Mouse (Mus musculus) hindbrain, embryonic 15.5 days (tissue): ENCODE measurements at regions not wholly inside any gene's neighbourhood (a gene's known extent, or its start where the extent isn't known, plus 50 kb on each side); places are given as distances from the start of the nearest gene placed in this dataset.

Source experiments
- ATAC-seq: fragments of 200-750 bp; cut with Nextera tagmentation; 2 replicates; pipeline ENCODE4 v1.8.0; 2017; ENCODE audit warnings: low read depth, moderate number of reproducible peaks, moderate TSS enrichment; ENCODE audit not compliant: low FRiP score
- H3K27ac ChIP-seq: fragments of 300-500 bp; sonication (generic); replicated peaks from 2 replicates; pipeline ENCODE4 v1.5.1; 2015; ENCODE audit warnings: mild to moderate bottlenecking, inconsistent platforms
- H3K27me3 ChIP-seq: fragments of 300-500 bp; sonication (generic); 2 replicates; pipeline ENCODE4 v1.6.1; 2015; ENCODE audit warnings: control low read depth, inconsistent platforms
- H3K36me3 ChIP-seq: fragments of 300-500 bp; sonication (generic); 2 replicates; pipeline ENCODE4 v1.6.1; 2015; ENCODE audit warnings: control low read depth, inconsistent platforms
- H3K4me1 ChIP-seq: fragments of 300-500 bp; sonication (generic); replicated peaks from 2 replicates; pipeline ENCODE4 v1.6.1; 2015; ENCODE audit warnings: control low read depth, inconsistent platforms
- H3K4me2 ChIP-seq: fragments of 300-500 bp; sonication (generic); 2 replicates; pipeline ENCODE4 v1.6.1; 2015; ENCODE audit warnings: moderate library complexity, mild to moderate bottlenecking, inconsistent platforms
- H3K4me3 ChIP-seq: fragments of 300-500 bp; sonication (generic); 2 replicates; pipeline ENCODE4 v1.5.1; 2015; ENCODE audit warnings: mild to moderate bottlenecking, inconsistent platforms
- H3K9ac ChIP-seq: fragments of 300-500 bp; sonication (generic); 2 replicates; pipeline ENCODE4 v1.6.1; 2015; ENCODE audit warnings: inconsistent platforms
- H3K9me3 ChIP-seq: fragments of 300-500 bp; sonication (generic); 2 replicates; pipeline ENCODE4 v1.6.1; 2016; ENCODE audit warnings: control low read depth, inconsistent platforms
- WGBS: fragments of 180-500 bp; shearing (Covaris S2); methylation state at CpG from one replicate; pipeline ENCODE4 v1.1.7; 2015; 5-methylcytosine and 5-hydroxymethylcytosine counted together

- H3K4me2 ChIP-seq = no peak overlapping the region
- H3K4me3 ChIP-seq = no peak overlapping the region
- H3K9me3 ChIP-seq = no peaks in the 10 kb centered on the region
- H3K36me3 ChIP-seq = no peaks in the 10 kb centered on the region
- H3K4me1 ChIP-seq = peaks cover 15% of the 10 kb centered on the region
- no peak for ATAC-seq
- H3K27me3 ChIP-seq = no peaks in the 10 kb centered on the region
- H3K9ac ChIP-seq = no peak overlapping the region
- H3K27ac ChIP-seq = no peak overlapping the region
- 85% methylated on average over 6 of the region's 6 CpGs for WGBS
Measured at GRCm38 (mm10) chr14:76798488-76798887, 238.1 kb upstream of the Ccdc122 start.

GRCm38 (mm10) chr14:76797518-76797917 is 239.1 kb upstream of the Ccdc122 start:
- no peaks in the 10 kb centered on the region for H3K27me3 ChIP-seq
- 87% methylated on average over 6 of the region's 6 CpGs for WGBS
- no peaks in the 10 kb centered on the region for H3K36me3 ChIP-seq
- H3K9ac ChIP-seq = no peak overlapping the region
- no peak overlapping the region for H3K27ac ChIP-seq
- no peak overlapping the region for H3K4me2 ChIP-seq
- peaks cover 17% of the 10 kb centered on the region for H3K4me1 ChIP-seq
- no peak for ATAC-seq
- H3K4me3 ChIP-seq = no peak overlapping the region
- H3K9me3 ChIP-seq = no peaks in the 10 kb centered on the region

DNA sequence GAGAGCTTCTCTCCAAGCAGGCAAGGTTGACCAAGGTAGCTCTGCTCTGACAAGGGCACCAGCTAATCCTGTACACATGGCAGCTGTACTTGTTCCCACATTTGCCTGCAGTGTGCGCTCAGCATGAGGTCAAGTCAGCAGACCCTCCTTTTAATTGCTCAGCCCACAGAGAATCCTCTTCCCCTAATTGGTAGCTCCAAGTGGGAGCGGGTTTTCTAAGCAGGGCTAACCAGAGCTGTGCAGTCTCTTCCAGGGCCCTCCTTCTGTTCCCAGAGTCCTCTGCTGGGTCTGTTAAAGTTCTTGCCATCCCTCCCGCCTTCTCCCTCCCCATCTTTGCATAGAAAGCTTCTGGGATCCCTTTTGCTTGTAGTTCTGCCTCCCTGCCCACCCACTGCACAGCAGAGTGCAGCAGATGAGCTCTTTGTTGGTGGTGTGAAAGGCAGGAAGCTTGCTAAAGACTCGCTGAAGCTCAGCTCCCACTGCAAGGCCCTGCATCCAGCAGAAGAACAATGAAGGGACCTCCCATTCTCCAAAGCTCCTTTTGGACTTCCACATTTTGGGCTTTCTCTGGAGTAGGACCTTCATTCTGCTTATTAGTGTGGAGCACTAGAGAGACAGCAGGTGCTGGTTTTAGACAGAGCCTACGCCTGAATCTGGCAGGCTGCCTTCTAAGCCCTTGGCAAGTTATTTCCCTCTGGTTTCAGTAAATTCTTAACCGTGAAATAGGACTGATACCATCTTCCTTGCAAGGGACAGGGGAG is 235.3 kb upstream of the Serp2 start:
- Histone ChIP-seq H3K27me3 (no peaks in the 10 kb centered on the region), H3K27ac (peak overlapping the region; percentile 65), H3K4me3 (no peak overlapping the region), H3K4me2 (no peak overlapping the region), H3K4me1 (peaks cover 25% of the 10 kb centered on the region), H3K36me3 (no peaks in the 10 kb centered on the region), H3K9ac (no peak overlapping the region), H3K9me3 (no peaks in the 10 kb centered on the region)
- WGBS = 20% methylated on average over 6 of the region's 6 CpGs
- ATAC-seq = peak; percentile 77

DNA sequence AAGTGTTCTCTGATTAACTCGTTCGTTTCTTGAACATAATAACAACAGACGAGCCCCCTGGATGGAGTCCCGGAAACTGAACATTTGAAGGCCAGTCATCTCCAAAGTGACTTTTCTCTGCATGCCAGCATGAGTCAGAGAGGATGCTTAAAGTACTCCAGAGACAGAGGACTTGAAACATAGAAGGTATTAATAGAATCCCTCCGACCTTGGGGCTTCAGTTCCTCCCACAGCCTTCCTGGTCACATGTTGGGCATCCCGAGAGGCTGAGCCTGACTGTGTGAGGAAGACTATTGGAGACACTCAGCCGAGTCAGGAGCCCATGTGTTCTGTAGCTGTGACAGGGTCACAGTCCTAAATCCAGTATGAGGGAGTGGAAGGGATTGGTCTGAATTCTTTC is 232.7 kb upstream of the Serp2 start:
- Histone ChIP-seq H3K9me3 (no peaks in the 10 kb centered on the region), H3K9ac (no peak overlapping the region), H3K36me3 (no peaks in the 10 kb centered on the region), H3K4me3 (no peak overlapping the region), H3K27me3 (no peaks in the 10 kb centered on the region), H3K4me1 (peaks cover 16% of the 10 kb centered on the region), H3K27ac (no peak overlapping the region), H3K4me2 (no peak overlapping the region)
- WGBS = 63% methylated on average over 7 of the region's 7 CpGs
- no peak for ATAC-seq

GRCm38 (mm10) chr14:76787601-76788000 is 230.9 kb upstream of the Serp2 start:
- Histone ChIP-seq H3K27ac (no peak overlapping the region), H3K9me3 (no peaks in the 10 kb centered on the region), H3K36me3 (no peaks in the 10 kb centered on the region), H3K4me2 (no peak overlapping the region), H3K4me1 (peaks cover 14% of the 10 kb centered on the region), H3K4me3 (no peak overlapping the region), H3K27me3 (no peaks in the 10 kb centered on the region), H3K9ac (no peak overlapping the region)
- 93% methylated on average over 6 of the region's 6 CpGs for WGBS
- no peak for ATAC-seq

- H3K4me2 ChIP-seq = no peak overlapping the region
- H3K4me3 ChIP-seq = no peak overlapping the region
- H3K9me3 ChIP-seq = no peaks in the 10 kb centered on the region
- H3K9ac ChIP-seq = no peak overlapping the region
- WGBS = 89% methylated on average over 4 of the region's 4 CpGs
- H3K27me3 ChIP-seq = no peaks in the 10 kb centered on the region
- H3K27ac ChIP-seq = no peak overlapping the region
- no peaks in the 10 kb centered on the region for H3K36me3 ChIP-seq
- peaks cover 4% of the 10 kb centered on the region for H3K4me1 ChIP-seq
- ATAC-seq = no peak
Measured at GRCm38 (mm10) chr14:76786214-76786613, 229.5 kb upstream of the Serp2 start.

DNA sequence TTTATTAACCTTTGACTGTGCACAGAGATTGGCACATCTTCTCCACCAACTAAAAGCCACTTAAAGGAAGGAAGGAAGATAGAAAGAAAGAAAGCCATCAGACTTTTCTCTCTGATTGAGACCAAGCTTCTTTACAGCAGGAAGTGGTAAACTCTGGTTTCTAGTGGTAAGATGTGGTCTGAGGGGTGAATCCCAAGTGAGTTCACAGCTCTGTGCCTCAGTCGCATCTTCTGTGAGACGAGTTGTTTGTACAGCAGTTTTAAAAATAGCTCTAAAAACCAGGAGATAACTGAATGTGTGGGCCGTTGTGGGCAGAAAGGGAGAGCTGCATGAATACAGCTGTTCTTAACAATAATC is 224.8 kb upstream of the Serp2 start:
- peaks cover 16% of the 10 kb centered on the region for H3K4me1 ChIP-seq
- H3K9ac ChIP-seq = no peak overlapping the region
- H3K27ac ChIP-seq = 0 out of 2 replicates have a peak overlapping the region, but pooled peaks have one; percentile 31
- no peaks in the 10 kb centered on the region for H3K27me3 ChIP-seq
- H3K36me3 ChIP-seq = no peaks in the 10 kb centered on the region
- no peak overlapping the region for H3K4me3 ChIP-seq
- no peak for ATAC-seq
- H3K9me3 ChIP-seq = no peaks in the 10 kb centered on the region
- WGBS = 76% methylated on average over 3 of the region's 3 CpGs
- no peak overlapping the region for H3K4me2 ChIP-seq

DNA sequence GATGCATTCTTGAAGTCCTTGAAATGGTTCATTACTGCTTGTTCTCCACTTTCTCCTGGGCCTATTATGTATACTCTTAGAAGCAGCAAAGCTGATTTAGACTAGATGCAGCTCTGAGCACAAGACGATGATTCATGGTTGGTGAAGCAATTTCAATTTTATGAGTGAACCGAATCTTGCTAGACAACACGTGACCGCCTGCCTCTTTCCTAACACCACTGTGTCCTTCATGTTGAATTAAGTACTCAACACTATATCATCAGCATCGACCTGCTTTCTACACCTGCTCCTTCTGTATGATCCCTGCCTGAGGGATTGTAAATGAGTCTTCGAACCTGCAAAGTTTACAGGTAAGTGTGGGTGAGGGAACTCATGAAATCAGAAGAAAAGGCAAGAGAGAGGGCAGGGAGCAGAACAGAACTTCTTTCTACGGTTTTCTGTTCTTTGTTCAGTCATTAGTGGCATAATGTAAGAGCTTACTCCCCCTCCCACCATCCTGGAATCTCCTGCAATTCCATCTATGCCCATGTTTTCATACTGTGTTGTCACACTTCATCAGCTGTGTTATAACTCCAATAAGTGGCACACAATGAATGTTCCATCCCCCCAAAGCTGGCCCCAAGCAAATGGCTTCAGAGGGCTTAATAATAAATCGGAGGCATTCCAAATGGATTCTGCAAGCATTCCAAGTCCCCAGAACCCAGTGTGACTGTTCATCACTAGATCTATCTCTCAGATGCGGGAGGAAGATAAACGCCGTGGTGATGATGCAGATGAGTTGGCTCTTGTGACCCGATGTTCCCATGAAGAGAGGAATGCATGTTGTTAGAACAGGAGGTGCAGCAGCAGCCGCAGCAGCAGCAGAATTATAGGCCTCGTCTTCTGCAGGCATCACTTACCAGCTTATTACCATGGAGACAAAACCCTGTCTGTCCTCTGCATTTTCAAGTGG is 224.2 kb upstream of the Serp2 start:
- Histone ChIP-seq H3K4me1 (peaks cover 16% of the 10 kb centered on the region), H3K4me2 (no peak overlapping the region), H3K27me3 (no peaks in the 10 kb centered on the region), H3K9me3 (no peaks in the 10 kb centered on the region), H3K27ac (peak overlapping the region; percentile 31; the same call in 1 of the 2 replicates), H3K4me3 (no peak overlapping the region), H3K9ac (no peak overlapping the region), H3K36me3 (no peaks in the 10 kb centered on the region)
- 44% methylated on average over 14 of the region's 14 CpGs for WGBS
- peak; percentile 54; the same call in 1 of the 2 replicates for ATAC-seq

- no peaks in the 10 kb centered on the region for H3K36me3 ChIP-seq
- H3K4me3 ChIP-seq = no peak overlapping the region
- 60% methylated on average over 9 of the region's 9 CpGs for WGBS
- peaks cover 16% of the 10 kb centered on the region for H3K4me1 ChIP-seq
- H3K27ac ChIP-seq = 0 out of 2 replicates have a peak overlapping the region, but pooled peaks have one; percentile 25
- H3K9ac ChIP-seq = no peak overlapping the region
- H3K4me2 ChIP-seq = no peak overlapping the region
- H3K27me3 ChIP-seq = no peaks in the 10 kb centered on the region
- H3K9me3 ChIP-seq = no peaks in the 10 kb centered on the region
- ATAC-seq = no peak
Measured at GRCm38 (mm10) chr14:76778541-76779399, 222.1 kb upstream of the Serp2 start.

DNA sequence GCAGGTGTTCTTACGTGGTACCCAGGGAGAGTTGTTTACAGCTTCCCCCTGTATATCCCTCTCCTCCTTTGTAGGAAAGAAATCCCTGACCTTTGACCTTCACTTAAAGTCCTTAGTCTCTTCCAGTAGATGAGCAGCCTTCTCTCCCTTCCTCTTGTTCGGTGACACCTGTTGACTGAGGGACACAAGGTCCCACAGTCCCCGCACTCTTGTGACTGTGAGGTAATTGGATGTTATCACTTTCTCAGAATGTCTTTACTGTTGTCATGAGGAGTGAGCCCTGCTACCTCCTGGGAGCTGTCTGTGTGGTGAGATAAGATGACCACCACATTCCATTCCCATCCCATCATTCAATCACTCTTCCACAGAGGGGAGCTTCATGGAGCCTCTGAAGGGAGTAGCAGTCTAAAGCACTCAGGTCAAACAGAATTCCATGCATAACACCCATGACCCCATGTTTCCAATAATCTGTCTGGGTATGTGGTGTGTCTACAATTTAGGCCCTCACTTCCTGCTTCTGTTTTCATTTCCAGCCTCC is 218.8 kb upstream of the Serp2 start:
- Histone ChIP-seq H3K9ac (no peak overlapping the region), H3K9me3 (no peaks in the 10 kb centered on the region), H3K27me3 (peaks cover 2% of the 10 kb centered on the region; the same call in 1 of the 2 replicates), H3K36me3 (no peaks in the 10 kb centered on the region), H3K27ac (no peak overlapping the region), H3K4me1 (peaks cover 27% of the 10 kb centered on the region), H3K4me2 (no peak overlapping the region), H3K4me3 (no peak overlapping the region)
- 80% methylated on average over 3 of the region's 3 CpGs for WGBS
- ATAC-seq = no peak

DNA sequence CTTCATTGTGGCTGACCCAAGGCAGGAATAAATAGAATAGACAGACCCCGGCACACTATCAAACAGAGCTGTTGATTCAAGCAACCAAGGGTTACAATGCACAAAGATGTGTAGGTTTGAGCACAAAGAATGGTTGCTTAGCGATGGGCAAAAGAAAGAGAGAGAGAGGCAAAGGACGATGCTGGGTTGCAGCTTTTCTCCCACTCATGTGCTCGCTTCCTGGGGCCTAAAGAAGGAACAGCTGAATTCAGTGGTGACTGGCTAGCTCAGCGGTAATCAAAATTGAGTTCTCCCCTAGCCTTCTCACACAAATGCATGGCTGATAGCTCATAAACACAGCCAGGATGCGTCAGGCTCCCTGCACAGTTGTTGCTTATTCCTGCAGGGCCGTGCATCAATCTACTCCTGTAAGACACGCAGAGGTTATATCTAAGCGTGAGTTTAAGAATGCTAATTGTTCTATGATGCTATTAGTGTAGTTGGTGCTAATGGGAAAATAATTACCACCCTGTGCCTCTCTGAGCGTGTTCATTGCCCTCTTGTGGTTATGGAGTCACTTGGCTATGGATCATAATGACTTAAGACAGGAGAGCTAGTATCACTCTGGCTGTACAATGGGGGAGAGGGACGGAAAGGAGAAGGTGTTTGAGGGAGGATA is 216.2 kb upstream of the Serp2 start:
- H3K4me1 ChIP-seq = peaks cover 20% of the 10 kb centered on the region
- no peak overlapping the region for H3K4me3 ChIP-seq
- 18% methylated on average over 11 of the region's 11 CpGs for WGBS
- no peak overlapping the region for H3K4me2 ChIP-seq
- no peak overlapping the region for H3K9ac ChIP-seq
- H3K27ac ChIP-seq = peak overlapping the region; percentile 72
- no peaks in the 10 kb centered on the region for H3K36me3 ChIP-seq
- peaks cover 2% of the 10 kb centered on the region; the same call in 1 of the 2 replicates for H3K27me3 ChIP-seq
- no peaks in the 10 kb centered on the region for H3K9me3 ChIP-seq
- ATAC-seq = peak; percentile 68
